Mouse (Mus musculus) cerebellum, adult 2 months (tissue): ENCODE results near the gene Wipf3.

Source experiments
- CTCF ChIP-seq: fragments of 200-500 bp; IDR thresholded peaks from 2 replicates; pipeline ENCODE4 v1.5.1; 2011; ENCODE audit warnings: low read depth, mild to moderate bottlenecking, control low read depth, low read length, moderate library complexity, borderline replicate concordance; ENCODE audit not compliant: insufficient read depth
- POLR2A ChIP-seq: fragments of 200-500 bp; IDR thresholded peaks from 2 replicates; pipeline ENCODE4 v1.6.1; 2011; ENCODE audit warnings: low read length, control low read depth, borderline replicate concordance; ENCODE audit not compliant: insufficient read depth

DNA sequence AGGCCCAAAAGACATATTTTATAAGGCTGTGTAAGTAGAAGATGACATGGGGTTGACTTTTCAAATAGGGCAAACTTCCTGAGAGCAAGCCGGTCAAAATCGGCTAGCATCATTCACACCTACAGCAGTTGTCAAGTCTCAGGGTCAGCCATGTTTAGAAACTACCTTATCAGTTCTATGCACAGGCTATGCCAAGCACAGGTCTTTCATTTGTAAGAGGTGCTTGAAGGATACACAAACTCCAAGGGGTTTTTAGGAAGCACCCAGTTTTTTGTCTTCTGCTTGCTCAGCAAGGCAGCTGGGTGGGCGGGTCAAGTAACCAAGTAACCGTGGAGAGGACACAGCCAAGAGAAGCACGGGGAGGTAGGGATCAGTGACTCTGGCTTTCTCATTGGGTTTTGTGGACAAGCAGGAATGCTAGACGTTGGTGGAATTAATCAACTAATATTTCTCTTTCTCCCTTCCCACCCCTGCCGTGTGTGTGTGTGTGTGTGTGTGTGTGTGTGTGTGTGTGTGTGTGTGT, 121.5 kb downstream of the Wipf3 start:
- TF ChIP-seq POLR2A = no peak
- TF ChIP-seq CTCF = no peak
